Mouse (Mus musculus) heart, postnatal 25 days (tissue): ENCODE measurements around the gene Prr9. TPM values are rescaled to one million over a fixed set of nuclear protein-coding genes. Genes with fewer than 3 reads are reported as not detected.
A peak's percentile ranks its signal among the peaks of the same experiment; 100 is the strongest.

ENCODE experiments used
- DNase-seq: peaks from one replicate; pipeline ENCODE4 v3.0.0; 2022; ENCODE audit warnings: low spot score
- intact Hi-C: fragments of 180-260 bp; cut with DNase I; formaldehyde crosslinking; loops from one replicate; pipeline ENCODE4 v1.15.1; 2025
- total RNA-seq, 2 experiments: library from RNA; stranded (reverse); gene quantifications; 2 replicates each; pipeline ENCODE4 v1.2.3; 2021

The Prr9 gene
- not detected for total RNA-seq

GRCm38 (mm10) chr3:92123847-92124246 is at the start of gene Prr9:
Gene Prr9, minus strand, starts transcription at chr3:92123947.
- intact Hi-C loops, result no loop called here
- DNase-seq, result no peak

DNA sequence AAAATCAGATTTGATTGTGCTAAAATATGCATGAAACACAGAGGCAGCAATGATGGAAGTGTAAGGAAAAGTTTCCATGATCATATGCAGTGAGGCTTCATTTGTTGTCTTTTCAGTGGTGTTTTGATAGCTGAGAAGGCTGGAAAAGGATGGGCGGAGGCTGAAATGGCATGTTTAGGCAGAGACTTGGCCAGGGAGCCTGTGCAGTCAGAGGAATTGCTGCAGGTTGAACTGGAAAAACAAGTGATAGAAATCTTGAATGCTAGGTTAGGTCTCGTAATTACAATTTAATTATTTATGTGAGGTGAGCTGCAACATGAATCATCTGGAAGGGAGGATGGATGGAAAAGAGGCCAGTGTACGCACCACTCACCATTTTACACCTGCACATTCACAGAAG is 46.1 kb upstream of the Prr9 start:
- DNase-seq, result no peak
- intact Hi-C loops, result no loop called here

GRCm38 (mm10) chr3:92153322-92153721 is 29.6 kb upstream of the Prr9 start:
- intact Hi-C loops, result loop anchor here (5.0 kb wide), 1 partner anchor 619 kb away; no protein-coding TSS in a partner anchor
- no peak for DNase-seq

- DNase-seq, result no peak
- intact Hi-C loops, result loop anchor here (2.0 to 5.0 kb wide), 2 partner anchors 360 to 622 kb away; no protein-coding TSS in a partner anchor
These were observed 27.0 kb upstream of the Prr9 start for GRCm38 (mm10) chr3:92150631-92151277.

GRCm38 (mm10) chr3:92147913-92148312 is 24.2 kb upstream of the Prr9 start:
- no peak for DNase-seq
- intact Hi-C loops, result no loop called here

DNA sequence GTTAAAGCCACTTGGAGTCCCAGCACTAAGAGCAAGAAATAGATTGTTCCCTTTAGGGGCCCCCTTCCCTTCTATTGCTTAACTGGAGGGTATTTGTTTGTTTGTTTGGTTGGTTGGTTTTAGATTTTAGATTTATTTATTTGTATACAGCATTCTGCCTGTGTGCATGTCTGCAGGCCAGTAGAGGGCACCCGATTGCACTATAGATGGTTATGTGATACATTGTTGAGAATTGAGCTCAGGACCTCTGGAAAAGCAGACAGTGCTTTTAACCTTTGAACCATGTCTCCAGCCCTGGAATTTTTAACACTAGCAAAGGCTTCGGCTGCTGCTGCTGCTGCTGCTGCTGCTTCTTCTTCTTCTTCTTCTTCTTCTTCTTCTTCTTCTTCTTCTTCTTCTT is 23.7 kb upstream of the Prr9 start:
- intact Hi-C loops, result no loop called here

GRCm38 (mm10) chr3:92142644-92143043 is 18.9 kb upstream of the Prr9 start, which contains the start of gene Lelp1:
Gene Lelp1, minus strand, starts transcription at chr3:92142744.
- intact Hi-C loops, result no loop called here
- DNase-seq, result no peak

More for the DNA sequence above, 23.7 kb upstream of the Prr9 start:
- no peak for DNase-seq

DNA sequence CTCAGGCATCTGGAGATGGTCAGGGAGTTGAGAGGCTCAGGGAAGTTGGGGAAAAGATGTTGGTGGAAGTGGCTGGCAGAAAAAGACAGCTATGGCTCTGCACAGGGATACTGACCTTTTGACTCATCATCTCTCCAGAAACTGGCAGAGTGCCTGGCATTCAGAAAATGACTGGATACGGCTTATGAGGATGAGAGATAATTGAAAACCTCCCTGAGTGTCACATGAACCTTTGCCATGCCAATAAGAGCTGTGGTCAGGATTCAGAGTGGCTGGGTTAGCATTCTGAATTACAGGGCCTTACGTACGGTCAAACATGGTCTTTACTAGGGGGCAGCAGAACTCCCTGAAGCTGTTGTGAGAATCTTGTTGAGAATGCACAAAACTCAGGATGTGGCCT is 2.8 kb downstream of the Prr9 start:
- intact Hi-C loops, result no loop called here
- no peak for DNase-seq

DNA sequence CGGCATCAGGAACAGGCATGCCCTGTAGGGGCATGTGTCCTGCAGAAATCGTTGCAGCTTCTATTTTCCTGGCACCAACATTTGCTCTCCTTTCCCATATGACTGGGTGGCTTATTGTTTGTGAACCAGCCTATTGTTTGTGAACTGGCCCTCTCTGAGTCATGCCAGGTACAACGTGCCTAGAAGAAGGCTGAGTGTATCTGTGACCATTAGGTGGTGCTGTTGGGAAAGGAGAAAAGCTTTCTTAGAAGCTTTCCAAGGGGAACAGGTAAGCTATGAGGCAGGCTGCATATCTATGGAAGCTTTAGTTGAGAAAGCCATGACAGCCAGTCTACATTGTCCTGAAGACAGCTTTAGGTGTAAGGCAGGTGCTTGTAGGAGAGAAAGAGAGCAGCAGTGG is 5.8 kb downstream of the Prr9 start:
- no peak for DNase-seq
- intact Hi-C loops, result no loop called here

GRCm38 (mm10) chr3:92111526-92111925 is 12.2 kb downstream of the Prr9 start:
- no peak for DNase-seq
- intact Hi-C loops, result no loop called here

DNA sequence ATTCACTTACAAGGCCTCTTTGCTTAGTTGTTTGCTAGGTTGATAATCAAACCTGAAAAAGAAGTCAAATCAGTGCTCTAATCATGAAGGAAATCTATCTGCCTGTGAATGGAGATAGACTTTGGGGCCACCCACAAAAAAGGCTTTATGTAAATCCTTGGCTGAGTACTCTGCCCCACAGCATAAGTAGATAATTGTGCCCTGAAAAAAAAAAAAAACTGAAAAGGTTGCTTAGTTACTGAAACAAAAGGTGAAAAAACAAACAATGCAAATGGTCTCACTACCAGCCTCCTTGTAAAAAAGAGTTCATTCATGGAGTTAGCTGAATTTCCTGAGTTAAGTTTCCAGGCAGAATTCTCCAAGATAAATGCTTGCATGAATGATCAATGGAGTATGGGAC is 13.0 kb downstream of the Prr9 start:
- intact Hi-C loops, result no loop called here
- DNase-seq, result no peak

- DNase-seq, result no peak
- intact Hi-C loops, result loop anchor here (1.0 kb wide), 1 partner anchor 56 kb away; no protein-coding TSS in a partner anchor
These were observed 17.2 kb downstream of the Prr9 start for GRCm38 (mm10) chr3:92106582-92106981.

- intact Hi-C loops, result no loop called here
- DNase-seq, result no peak
These were observed 40.7 kb downstream of the Prr9 start, which contains the start of gene Lor for GRCm38 (mm10) chr3:92083042-92083441. Gene Lor, minus strand, starts transcription at chr3:92083142.

DNA sequence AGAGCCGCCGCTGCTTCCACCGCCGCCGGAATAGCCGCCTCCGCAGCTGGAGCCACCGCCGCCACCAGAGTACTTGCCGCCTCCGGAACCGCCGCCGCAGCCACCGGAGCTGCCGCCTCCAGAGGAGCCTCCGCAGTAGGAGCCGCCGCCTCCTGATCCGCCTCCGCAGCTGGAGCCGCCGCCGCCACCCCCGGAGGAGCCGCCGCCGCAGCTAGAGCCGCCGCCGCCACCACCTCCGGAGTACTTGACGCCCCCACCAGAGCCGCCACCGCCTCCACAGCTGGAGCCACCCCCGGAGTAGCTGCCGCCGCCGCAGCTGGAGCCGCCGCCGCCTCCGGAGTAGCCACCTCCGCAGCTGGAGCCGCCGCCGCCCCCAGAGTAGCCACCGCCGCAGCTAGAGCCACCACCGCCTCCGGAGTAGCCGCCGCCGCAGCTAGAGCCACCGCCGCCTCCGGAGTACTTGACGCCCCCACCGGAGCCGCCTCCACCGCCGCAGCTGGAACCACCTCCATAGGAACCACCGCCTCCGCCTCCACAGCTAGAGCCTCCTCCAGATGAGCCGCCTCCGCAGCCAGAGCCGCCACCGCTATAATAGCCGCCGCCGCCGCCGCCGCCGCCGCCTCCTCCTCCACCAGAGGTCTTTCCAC is 42.3 kb downstream of the Prr9 start:
- intact Hi-C loops, result no loop called here
- peak; percentile 1 for DNase-seq

- DNase-seq, result peak; percentile 47
- intact Hi-C loops, result no loop called here
These were observed 43.1 kb downstream of the Prr9 start for GRCm38 (mm10) chr3:92080462-92081284.

Other genes starting within 250 kb of the Prr9 start
- gene Pglyrp3, start 109.4 kb downstream of the Prr9 start, total RNA-seq, result not detected
- gene Lor, start 40.8 kb downstream of the Prr9 start, total RNA-seq, result not detected
- not detected for gene Lelp1, start 18.8 kb upstream of the Prr9 start, total RNA-seq
- not detected for gene Sprr2a1, start 91.9 kb upstream of the Prr9 start, total RNA-seq
- gene Sprr2a2, start 92.0 kb upstream of the Prr9 start, total RNA-seq, result 1 to 10 TPM; 1.1 to 1.5 TPM
- not detected for gene Sprr2a3, start 161.5 kb upstream of the Prr9 start, total RNA-seq
- not detected for gene Sprr2b, start 192.7 kb upstream of the Prr9 start, total RNA-seq
- not detected for gene Sprr2d, start 215.2 kb upstream of the Prr9 start, total RNA-seq
- gene Sprr2e, start 228.2 kb upstream of the Prr9 start, total RNA-seq, result not detected
- gene Sprr2f, start 241.2 kb upstream of the Prr9 start, total RNA-seq, result not detected